22 mouse cellular contexts compared by ENCODE assay signal in genomic region chr13:112740073-112740472, GRCm38 (mm10).
"Had no signal": no experiment of that assay in that cellular context is flagged by ENCODE, and none has a peak within 500 bp of the region (broad histone marks: within the 10 kb centered on the region; RNA-seq: fewer than 3 reads in every experiment).

No protein-coding gene starts in this region.

- H3K4me3 ChIP-seq: gastrocnemius, adult 2 months; heart, adult 2 months; heart, embryonic 10.5 days; heart, embryonic 12.5 days; hindbrain, embryonic 10.5 days; hindbrain, embryonic 12.5 days; intestine, embryonic 15.5 days; layer of hippocampus, adult 2 months; limb, embryonic 13.5 days; limb, embryonic 15.5 days had no signal

- DNase-seq: gastrocnemius, adult 2 months; gastrocnemius, postnatal 10 days; gastrocnemius, postnatal 25 days; heart, adult 2 months; heart, postnatal 10 days; heart, postnatal 4 days; kidney, adult 18-20 months; kidney, adult 8-10 months; kidney, postnatal 10 days; kidney, postnatal 25 days; kidney, postnatal 4 days; left cerebral cortex, postnatal 4 days had no signal

- H3K27ac ChIP-seq: gastrocnemius, adult 2 months; heart, adult 2 months; heart, embryonic 10.5 days; hindbrain, embryonic 10.5 days; hindbrain, embryonic 12.5 days; hindbrain, embryonic 14.5 days; intestine, embryonic 15.5 days; layer of hippocampus, adult 2 months; limb, embryonic 13.5 days; limb, embryonic 15.5 days; liver, embryonic 14.5 days had no signal
